Mouse (Mus musculus) mesoderm, embryonic 11.5 days (tissue): Measurements from ENCODE around the gene 4930404N11Rik.

Source experiments
- DNase-seq: peaks from one replicate; pipeline ENCODE4 v3.0.0-alpha.2; 2012; ENCODE audit warnings: low read depth, low spot score

4930404N11Rik gene

DNA sequence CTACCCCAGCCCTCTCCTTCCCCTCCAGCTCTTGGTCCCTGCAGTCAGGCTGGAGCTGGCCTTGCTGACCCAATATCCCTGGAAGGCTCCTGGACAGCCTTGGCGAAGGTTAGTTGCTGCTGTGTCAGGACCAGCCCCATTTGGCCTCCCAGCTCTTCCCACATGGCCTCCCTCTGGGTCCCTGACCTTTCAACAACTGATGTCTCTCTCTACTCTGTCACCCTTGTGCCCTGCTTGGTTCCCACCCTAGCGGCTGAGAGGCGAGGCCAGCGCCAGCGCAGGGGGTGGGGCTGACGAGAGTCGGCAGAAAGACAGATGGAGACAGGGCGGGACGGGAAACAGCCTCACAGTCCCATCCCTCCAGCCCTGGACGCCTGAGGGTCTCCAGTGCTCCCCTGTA is 37.2 kb downstream of the 4930404N11Rik start, which contains the start of gene Tbxa2r:
TSS of gene Tbxa2r (plus strand) at position 346 of the 400 bp plus-strand sequence.
- DNase-seq, result no peak

DNA sequence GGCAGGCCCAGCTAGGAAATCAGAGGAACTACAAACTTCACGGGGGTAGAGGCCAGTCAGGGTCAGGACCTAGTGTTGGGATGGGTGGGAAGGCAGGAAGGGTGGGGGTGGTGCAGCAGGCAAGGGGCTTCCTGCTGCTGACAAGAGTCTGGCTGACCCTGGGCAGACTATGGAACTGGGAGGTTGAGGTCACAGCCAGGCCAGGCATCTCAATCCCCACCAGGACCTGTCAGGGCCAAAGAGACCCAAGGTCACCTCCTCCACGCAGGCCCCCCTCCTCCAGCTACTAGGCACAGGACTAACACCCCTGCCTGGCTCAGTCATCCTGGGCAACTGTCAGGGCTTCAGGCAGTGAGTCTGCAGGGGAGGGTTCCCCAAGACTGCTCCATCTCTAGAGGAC is 37.7 kb downstream of the 4930404N11Rik start:
- DNase-seq, result no peak

DNA sequence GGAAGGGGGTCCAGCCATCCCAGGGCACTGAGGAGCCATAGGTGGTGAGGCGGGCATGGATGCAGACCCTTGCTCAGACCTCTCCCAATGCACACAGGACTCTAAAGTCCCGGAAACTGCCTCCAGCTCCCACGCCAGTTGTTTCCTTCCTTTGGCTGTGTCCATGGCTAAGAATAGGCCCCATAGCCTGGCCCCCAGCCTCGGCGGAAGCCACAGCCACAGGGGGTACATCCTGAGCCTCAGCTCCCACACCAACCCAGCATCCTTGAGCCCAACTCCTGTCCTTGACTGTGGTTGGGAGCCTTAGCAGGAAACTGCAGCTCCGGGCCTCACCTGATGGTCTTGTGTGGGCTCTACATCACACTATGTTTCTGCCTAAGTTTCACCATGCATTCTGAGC is 38.8 kb downstream of the 4930404N11Rik start:
- DNase-seq, result no peak

DNA sequence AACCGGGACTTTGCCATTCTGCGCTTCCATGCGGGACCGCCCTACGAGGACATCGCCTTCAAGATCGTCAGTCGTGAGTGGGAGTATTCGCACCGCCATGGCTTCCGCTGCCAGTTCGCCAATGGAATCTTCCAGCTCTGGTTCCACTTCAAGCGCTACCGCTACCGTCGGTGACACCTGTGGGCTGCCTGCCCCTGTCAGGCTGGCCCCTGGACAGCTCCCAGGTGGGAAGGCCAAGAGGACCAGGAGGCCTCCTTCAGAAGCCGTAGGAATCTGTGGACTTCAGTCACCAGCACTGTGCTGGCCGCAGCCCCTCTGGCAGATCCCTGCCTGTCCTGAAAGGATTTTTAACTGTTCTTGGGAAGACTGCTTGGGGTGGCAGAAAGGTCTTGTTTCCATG is 39.8 kb downstream of the 4930404N11Rik start:
- no peak for DNase-seq

DNA sequence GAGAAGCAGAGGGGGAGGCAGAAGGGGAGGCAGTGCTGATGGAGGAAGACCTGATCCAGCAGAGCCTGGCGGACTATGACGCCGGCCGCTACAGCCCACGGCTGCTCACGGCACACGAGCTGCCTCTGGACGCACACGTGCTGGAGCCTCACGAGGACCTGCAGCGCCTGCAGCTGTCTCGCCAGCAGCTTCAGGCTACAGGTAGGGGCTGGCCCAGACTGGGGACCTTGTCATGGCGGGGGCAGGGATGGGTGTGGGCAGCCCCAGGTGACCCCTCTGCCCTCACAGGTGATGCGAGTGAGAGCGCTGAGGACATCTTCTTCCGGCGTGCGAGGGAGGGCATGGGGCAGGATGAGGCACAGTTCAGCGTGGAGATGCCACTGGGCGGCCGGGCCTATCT is 40.4 kb downstream of the 4930404N11Rik start:
- DNase-seq, result no peak

DNA sequence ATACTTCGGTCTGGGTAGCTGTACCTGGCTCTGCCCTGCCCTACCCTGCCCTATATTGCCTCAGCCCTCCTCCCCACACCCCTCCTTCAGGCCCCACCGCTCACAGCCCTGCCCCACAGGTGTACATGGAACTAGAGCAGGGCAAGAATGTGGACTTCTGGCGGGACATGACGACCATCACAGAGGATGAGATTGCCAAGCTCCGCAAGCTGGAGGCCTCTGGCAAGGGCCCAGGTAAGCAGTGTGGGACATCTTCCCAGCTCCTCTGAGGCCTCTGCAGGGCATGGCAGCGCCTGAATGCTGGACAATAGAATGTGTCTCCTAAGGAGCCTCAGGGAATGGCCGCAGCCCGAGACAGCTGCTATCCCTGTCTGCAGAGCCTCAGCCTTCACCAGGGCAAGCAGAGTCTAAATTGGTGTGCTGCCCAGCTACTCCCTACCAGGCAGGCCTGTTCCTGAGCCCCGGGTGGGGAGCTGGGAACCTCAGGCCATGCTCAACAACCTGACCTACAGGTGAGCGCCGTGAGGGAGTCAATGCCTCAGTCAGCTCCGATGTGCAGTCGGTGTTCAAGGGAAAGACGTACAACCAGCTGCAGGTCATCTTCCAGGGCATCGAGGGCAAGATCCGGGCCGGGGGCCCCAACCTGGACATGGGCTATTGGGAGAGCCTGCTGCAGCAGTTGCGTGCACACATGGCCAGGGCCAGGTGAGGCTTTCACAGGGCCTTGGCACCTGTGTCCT is 41.7 kb downstream of the 4930404N11Rik start:
- no peak for DNase-seq

DNA sequence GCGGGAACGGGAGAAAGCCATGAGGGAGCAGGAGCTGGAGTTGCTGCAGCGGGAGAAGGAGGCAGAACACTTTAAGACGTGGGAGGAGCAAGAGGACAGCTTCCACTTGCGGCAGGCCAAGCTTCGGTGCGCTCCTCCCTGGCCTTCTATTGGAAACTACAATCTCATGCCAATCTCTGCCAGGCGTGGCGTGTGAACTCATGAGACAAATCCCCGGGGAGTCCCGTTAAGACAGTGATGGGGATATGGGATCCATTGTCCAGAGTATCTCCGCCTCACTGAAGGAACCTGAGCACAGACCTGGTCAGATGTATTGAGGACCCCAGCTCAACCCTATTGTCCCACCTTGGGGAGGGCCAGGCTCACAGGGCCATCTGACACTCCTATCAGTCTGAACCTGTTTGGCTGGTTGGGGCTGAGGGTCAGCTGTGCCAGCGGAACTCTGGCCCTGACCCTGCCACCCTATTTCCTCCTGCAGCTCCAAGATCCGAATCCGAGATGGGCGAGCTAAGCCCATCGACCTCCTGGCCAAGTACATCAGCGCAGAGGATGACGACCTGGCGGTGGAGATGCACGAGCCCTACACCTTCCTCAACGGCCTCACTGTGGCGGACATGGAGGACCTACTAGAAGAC is 42.4 kb downstream of the 4930404N11Rik start:
- no peak for DNase-seq

DNA sequence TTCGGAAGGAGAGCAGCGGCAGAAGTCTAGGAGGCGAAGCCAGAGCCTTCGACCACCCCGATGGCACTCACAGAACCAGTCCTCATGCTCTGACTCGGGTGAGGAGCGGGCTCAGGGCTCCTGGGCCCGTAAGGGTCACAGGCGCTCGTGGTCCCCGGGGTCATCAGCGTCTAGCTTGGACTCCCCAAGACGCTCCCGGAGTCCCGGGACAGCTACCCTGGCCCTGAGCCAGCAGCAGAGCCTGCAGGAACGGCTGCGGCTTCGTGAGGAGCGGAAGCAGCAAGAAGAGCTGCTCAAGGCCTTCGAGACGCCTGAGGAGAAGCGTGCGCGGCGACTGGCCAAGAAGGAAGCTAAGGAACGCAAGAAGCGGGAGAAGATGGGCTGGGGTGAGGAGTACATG is 43.2 kb downstream of the 4930404N11Rik start:
- DNase-seq, result no peak

DNA sequence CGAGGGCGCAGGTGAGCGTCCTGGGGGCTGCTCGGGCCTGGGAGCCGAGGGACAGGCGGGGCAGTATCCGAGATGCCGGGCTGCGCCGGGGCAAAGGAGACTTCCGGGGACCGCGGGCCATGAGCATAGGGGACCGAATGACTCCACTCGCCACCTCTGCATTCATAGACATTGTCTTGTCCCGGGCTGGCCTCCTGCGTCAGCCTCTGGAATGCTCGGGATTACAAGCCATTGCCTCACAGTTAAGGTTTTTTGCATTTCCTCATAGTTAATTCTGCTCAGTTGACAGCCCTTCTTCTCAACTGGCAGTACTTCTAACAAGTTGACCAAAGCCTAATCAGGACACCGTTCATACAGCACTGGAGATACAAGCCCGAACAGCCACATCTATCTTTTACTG is 44.2 kb downstream of the 4930404N11Rik start:
- no peak for DNase-seq

DNA sequence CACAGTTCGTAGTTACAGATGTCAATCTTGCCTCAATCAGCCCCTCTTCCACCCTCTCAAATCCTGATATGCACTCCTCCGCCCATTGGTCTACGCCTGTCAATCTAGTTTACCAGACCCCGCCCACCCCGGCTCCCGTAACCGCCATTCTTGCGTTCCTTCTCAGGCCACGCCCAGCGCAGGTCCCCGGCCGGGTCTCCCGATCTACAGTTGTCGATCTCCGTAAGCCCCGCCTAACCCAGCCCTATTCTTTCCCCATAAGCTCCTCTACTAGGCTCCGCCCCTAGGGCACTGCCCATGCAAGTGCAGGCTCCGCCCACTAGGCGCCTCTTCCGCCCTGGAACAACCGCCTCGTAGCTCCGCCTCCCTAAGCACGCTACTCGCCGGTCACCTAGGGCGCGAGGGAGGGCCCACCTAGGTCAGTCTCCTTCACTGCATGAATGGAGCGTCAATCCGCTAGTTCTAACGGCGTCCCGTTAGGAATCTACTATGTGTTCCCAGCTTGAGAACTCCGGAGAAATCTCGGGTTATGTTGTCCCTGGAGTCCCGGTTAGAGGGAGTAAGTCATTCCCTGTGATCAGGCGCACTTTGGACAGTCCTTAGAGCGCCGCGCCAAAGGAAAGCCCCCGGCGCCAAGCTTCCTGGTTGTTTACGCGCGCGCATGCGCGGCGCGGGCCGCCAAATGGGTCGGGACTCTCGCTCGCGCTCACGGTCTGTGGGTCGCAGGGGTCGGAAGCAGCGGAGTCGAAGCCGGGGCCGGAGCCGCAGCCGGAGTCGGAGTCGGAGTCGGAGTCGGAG is 44.9 kb downstream of the 4930404N11Rik start, which contains the start of gene Cactin:
TSS of gene Cactin (plus strand) at position 554 of the 798 bp plus-strand sequence.
- DNase-seq, result peak; percentile 100

DNA sequence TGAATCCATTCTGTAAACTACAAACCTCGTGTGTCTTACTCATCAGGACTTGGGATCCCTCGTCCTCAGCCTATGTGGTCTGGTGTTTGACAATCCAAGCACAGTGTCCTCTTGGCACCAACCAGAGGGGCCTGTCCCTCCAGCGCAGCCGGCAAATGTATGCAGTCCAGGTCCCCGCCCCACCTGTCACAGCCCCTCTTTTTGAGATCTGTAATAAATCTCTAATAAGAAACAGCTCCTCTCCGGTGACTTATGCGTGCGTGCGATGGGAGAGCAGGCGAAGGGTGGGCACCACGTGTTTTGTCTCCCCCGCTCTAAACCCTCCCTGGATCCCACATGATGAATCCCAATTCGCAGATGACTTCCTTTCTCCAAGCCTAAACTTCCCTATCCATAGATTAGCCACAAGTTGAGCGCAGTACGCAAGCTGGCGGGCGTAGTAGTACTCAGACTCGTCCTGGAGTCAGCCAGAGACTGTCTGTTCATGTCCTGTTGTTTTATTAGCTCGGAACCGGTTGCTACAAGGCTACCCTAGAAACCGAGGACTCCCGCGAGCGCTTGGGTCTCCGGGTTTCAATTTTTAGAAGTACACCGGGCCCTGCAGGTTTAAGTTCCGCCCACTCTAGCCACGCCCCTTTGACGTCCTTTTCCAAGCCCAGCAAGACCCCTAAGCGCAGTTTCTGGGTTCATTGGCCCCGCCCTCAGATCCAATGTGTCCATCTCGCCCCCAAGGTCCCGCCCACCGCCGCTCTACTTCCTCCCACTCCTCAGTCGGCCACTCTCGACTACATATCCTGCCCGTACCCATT is 45.7 kb downstream of the 4930404N11Rik start:
- DNase-seq, result peak; percentile 98

DNA sequence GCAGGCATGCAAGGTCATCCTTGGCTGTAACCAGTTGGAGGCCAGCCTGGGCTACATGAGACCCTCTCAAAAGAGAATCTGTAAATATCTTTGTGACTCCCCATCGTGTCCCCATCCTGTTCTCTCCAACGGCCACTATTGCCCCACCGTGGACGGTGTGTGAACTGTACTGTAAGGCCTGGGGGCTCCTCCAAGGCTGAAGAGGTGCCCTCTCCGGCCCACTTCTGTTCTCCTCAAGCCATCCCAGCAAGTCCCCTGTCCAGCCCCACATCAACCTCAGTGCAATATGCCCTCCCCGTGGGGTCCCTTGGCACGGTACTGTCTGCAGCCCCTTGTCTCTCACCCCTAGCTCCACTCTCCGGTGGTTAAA is 46.3 kb downstream of the 4930404N11Rik start:
- no peak for DNase-seq

DNA sequence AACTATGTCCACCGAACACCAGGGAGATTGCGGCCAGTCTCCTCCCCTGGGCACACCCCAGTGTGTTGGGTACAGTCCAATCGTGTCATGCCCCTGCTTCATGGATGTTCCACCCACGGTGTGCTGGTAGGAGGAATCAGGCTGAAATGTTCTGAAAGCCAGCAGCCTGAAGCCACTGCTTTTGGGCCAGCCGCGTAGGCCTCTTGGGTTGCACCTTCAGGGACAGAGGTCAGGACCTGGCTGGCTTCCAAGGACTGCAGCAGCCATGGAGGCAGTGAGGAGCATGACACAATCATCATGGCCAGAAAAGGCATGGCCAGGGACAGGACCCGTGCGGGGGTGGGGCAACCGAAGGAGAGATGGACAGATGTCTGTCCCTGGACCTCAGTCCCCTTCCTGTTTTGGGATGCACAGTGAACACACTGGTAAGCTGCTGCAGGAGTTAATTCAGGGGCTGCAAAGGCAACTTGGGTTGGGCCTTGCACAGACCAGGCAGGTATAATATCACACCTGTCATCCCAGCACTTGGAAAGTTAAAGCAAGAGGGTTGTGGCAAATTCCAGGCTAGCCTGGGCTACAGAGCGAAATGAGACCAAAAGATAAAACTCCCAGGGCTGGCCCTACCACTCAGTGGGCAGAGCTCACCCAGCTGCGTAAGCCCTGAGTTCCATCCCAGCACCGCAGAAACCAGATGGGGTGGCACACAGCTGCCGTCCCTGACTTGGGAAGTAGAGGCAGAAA is 46.9 kb downstream of the 4930404N11Rik start:
- no peak for DNase-seq

DNA sequence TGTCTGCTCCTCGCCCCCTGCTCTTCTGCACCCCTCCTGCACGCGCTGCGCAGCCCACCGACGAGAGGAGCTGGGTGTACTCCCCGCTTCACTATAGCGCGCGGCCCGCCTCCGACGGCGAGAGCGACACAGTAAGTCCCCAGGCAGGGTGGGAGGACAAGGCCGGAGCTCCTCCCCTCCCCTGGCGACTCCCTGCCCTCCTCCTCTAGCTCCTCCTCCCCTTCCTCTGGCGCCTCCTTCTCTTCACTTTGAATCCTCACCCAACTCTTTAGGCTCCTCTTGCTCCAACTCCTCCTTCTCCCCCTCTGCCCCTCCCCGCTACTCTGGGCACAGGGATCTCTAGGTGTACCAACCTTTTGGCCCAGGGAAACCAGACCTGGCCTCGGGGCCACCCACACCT is 48.3 kb downstream of the 4930404N11Rik start:
- DNase-seq, result peak; percentile 40

DNA sequence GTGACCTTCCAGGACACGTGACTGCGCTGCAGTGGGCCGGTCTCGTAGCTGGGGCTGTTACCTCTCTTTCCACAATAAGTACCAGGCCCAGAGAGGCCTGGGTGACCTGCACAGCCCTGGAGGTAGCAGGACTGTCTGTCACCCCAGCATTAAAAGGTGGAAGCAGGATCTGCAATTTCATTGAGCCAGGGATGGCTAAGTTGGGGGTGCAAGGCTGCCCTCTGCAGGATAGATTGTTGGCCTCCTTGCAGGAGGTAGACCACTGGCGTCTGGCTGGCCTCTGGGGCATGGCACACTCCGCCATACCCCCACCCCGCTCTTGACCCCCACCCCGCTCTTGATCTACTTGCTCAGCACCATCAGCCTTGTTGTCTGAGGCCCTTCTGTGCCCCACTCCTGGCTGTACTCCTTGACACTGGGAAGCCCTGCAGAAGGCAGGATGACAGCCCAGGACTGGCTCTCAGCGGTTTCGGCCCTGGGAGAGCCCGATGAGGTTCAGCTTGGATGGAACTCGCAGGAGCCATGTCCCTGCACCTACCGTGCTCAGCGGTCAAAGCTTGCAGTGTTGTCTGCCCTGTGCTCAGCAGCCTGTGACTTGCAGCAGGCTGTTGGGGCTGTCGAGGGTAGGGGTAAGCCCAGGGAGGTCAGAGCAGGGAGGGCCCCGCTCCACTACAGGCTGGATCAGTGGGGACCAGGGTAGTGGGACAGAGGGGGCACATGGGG is 49.1 kb downstream of the 4930404N11Rik start:
- no peak for DNase-seq

DNA sequence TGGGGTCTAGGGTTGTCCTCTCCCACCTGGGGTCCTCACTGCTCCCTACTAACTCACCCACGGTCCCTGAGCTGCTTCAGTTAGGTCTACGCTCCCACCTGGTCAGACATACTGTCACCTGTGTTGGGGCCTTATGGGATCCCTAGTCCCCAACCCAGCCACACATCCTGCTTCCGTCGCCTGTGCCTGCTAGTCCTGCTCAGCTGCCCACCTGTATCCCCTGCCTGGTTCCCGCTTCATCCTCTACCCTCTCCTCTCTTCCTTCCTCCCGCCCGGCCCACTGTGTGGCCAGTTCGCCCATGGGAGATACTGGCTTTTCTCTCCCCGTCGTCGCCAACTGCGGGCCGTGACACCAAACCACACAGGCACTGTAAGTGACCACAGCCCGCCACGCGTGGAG is 50.0 kb downstream of the 4930404N11Rik start:
- DNase-seq, result no peak

DNA sequence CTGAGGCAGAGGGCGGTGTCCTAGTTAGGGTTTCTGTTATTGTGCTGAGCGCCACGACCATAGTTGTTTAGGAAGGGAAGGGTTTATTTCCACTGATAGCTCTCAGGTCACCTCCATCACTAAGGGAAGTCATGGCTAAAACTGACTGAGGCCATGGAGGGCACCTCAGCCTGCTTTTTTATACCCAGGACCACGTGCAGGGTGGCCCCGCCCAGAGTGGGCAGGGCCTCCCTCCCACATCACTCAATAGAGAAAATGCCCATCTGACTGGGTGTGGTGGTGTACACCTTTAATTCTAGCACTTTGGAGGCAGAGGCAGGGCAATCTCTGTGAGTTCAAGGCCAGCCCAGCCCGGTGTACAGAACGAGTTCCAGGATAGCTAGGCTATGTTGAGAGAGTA is 51.4 kb downstream of the 4930404N11Rik start:
- no peak for DNase-seq

DNA sequence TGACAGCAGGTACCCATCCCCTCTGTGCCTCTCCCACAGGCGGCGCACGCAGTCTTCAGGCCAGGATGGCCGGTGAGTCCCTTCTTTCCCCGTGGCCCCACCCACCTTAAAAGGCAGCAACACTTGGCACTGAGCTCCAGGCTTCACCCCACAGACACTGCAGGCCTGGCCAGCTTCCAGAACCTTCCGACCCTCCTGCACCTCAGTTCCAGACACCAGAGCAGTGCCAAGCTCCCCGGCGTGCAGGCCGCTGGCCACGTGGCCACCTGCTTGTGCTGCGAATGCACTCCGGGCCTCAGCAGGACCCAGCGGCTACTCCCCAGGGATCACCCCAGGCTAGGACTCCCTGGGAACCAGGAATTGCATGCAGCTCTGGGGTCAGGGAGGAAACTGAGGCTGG is 52.0 kb downstream of the 4930404N11Rik start:
- no peak for DNase-seq
